Mouse (Mus musculus): Measurements from ENCODE around the gene Olfr1109.

Olfr1109 gene

GRCm38 (mm10) chr2:87095908-87096307, at the start of gene Olfr1109:
TSS of gene Olfr1109 (minus strand) at chr2:87096008.
- DNase-seq, result no peak

- DNase-seq, result no peak
Measured at GRCm38 (mm10) chr2:87140200-87140599, 44.4 kb upstream of the Olfr1109 start, which contains the start of gene Olfr1110. TSS of gene Olfr1110 (minus strand) at chr2:87140300.

GRCm38 (mm10) chr2:87114467-87114866, 18.7 kb upstream of the Olfr1109 start, which contains the start of gene Olfr259:
TSS of gene Olfr259 (minus strand) at chr2:87114567.
- DNase-seq, result no peak

GRCm38 (mm10) chr2:87075717-87076116, 20.1 kb downstream of the Olfr1109 start, which contains the start of gene Olfr1107:
TSS of gene Olfr1107 (minus strand) at chr2:87075817.
- DNase-seq, result no peak

- no peak for DNase-seq
Measured at GRCm38 (mm10) chr2:87052173-87052572, 43.6 kb downstream of the Olfr1109 start, which contains the start of gene Olfr1106. TSS of gene Olfr1106 (minus strand) at chr2:87052273.

Data from lung, postnatal 10 days (tissue).